Mouse (Mus musculus): ENCODE data around the gene Tbc1d22b. TPM values are rescaled to one million over a fixed set of nuclear protein-coding genes. Genes with fewer than 3 reads are reported as not detected.
A peak's percentile ranks its signal among the peaks of the same experiment; 100 is the strongest.
"Not testable (repeated sequence)": the region's sequence is repeated elsewhere in the genome, so short reads cannot be mapped to it uniquely, and the experiment has no call there.

The Tbc1d22b gene
- polyA plus RNA-seq, 1 experiment from 2014 or later, result 10.7 TPM

DNA sequence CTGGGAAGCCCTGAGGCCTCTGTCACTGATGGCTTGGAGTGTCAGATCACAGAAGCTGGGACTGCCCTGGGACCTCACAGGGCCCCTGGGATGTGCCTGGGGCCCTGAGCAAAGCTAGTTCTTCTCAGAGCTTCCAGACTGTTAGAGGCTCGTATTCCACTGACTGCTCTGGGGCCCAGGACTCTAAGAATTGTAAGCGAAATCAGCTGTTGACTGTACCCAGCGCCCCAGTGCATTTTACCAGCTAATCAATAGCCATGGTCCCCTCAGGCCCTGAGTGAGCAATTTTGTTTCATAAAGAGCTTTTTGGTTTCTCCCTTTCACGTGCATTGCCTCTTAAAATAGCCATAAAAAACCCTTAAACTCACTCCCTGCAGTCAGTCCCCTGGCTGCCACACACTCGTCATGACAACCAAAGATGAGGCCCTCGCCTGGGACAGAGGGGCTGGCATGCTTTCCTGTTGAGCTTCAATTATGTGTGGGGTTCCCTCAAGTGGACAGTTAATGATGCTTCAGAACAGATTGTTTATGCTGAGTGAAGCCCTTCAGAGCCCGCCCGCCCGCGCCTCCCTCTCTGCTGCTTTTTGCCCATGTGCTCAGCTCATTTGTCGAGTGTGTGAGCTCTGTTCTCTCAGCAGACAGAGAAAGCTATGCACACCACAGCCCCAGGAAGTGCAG is 39.8 kb downstream of the Tbc1d22b start:
- DNase-seq (ENCODE audit: low spot score), result no peak

DNA sequence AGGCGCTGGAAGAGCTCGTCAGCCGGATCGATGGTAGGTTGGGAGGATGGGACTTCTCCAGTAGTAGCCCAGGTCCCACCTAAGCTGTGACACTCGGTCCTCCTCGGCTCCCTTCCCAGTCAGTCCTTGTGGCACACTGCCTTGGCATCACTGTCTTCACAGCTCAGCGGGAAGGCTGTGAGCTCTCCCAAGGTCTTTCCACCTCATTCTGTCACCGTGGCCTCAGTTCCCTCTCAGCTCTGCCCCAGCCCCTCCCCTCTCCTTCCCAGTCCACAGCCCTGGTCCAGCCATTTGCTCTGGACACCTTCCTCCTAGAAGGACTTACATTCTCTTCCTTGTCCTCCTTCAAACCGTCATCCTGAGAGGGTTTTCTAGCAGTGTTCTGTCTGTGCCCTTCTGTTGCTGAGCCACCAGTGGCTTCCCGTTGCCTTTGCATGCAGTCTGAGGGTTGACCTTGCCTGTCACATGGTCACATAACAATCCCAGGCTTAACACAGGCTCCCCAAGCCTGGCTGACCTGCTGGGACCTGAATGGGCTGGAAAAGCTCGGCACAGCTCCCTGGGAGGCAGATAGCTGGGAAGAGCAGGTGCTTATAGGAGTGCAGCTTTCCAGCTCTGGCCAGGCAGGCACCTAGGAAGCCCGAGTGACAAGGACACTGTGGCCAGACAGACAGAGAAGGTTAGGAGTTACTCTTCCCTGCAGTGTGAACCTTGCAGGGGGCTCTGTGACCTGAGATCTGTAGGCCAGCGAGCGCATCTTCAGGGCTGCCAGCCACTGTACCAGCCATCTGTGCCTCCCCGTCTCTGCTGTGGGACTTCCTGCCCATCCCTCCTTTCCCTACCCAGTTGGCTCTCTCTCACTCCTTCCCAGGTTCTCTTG is 46.5 kb downstream of the Tbc1d22b start:
- no peak for DNase-seq (ENCODE audit: low spot score)

DNA sequence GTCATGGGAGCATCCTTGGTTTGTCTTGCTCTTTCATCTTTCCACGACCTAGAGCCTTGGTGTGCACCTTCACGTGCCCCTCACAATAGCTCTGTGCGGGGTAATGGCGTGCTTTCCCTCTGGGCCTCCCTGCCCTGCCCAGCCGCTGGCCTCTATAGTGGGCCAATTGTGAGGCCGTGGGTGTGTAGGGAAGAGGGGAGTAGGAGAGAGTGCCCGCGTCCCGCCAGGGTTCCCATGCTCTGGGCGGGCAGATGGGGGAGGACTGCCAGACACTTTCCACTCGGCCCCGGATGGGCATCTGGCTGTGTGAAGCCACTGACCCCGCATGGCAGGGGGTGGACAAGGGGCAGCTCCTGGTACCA is 47.2 kb downstream of the Tbc1d22b start:
- no peak for DNase-seq (ENCODE audit: low spot score)

DNA sequence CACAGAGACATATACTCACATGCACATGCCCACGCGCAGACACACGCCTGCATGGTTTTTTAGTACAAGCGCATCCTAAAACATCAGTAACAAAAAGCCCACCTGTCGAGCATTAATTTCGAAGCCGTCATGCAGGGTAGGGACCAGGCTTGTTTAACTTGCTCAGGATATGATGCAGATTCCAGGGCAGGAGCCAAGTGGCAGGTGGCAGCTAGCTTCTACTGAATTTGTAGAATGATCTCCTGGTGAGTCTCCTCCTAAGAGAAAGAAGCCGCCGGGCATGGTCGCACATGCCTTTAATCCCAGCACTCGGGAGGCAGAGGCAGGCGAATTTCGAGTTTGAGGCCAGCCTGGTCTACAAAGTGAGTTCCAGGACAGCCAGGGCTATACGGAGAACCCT is 49.5 kb downstream of the Tbc1d22b start:
- DNase-seq (ENCODE audit: low spot score), result no peak

DNA sequence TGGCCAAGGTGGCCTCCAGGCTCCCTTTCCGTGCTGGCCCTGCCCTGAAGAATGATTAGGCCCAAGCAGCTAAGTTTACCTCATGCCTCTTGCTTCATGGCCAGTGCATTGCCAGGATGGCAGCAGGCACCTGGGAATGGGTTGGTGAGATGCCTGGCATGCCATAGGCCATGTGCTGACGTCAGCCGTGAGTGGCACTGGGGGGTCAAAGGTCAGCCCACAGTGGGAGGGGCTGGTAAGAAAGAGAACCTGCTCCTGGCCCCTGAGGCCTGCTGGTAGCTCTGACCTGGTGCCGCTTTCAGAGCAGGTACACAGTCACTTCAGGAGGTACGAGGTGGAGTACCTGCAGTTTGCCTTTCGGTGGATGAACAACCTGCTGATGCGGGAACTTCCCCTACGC is 50.0 kb downstream of the Tbc1d22b start:
- no peak for DNase-seq (ENCODE audit: low spot score)

DNA sequence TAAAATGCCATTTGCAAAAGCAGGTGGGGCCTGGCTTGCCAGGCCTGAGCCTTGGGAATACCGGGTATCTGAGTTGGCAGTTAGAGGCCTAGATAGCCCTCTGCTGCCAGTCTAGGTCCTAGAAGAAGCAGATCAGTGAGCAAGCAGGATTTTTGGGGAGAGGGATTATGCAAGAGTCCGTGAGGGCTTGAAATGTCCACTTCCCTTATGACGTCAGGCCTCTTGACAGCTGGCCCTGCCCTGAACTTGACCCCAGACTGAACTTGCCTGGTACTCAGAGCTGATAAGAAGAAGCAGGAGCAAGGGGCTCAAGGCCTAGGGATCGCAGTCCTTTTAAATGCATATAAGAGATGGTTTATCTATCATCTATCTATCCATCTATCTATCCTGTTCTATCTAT is 51.8 kb downstream of the Tbc1d22b start:
- no peak for DNase-seq (ENCODE audit: low spot score)

DNA sequence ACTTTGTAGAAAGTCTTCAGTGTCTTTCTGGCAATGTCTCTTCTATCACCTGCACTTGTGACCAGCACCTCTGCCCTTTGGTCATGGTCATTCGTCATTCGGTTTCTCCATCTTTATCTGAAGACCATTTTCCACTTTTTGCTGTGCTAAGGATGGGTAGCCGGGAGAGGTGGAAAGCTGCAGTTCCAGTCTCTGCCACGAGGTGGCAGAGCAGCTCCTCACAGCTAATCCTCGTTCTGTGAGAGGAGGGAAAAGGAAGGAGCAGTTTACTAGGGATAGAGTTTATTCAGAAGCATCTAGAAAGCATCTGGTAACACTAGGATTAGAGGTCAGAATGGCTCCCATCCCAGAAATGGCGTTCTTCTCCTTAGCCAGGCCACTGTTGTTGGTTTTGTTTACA is 53.7 kb downstream of the Tbc1d22b start:
- peak; percentile 58 for DNase-seq (ENCODE audit: low spot score)

DNA sequence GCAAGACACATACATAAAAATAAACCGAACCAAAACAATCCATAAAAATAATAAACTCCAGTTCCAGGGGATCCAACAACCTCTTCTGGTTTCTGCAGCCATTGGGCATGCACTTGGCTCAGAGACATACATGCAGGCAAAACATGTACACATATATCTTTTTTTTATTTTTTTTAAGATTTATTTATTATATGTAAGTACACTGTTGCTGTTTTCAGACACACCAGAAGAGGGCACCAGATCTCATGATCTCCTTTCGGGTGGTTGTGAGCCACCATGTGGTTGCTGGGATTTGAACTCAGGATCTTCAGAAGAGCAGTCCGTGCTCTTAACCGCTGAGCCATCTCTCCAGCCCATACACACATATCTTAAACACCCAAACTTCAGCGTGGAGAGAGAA is 63.9 kb downstream of the Tbc1d22b start:
- DNase-seq (ENCODE audit: low spot score), result not testable (repeated sequence)

DNA sequence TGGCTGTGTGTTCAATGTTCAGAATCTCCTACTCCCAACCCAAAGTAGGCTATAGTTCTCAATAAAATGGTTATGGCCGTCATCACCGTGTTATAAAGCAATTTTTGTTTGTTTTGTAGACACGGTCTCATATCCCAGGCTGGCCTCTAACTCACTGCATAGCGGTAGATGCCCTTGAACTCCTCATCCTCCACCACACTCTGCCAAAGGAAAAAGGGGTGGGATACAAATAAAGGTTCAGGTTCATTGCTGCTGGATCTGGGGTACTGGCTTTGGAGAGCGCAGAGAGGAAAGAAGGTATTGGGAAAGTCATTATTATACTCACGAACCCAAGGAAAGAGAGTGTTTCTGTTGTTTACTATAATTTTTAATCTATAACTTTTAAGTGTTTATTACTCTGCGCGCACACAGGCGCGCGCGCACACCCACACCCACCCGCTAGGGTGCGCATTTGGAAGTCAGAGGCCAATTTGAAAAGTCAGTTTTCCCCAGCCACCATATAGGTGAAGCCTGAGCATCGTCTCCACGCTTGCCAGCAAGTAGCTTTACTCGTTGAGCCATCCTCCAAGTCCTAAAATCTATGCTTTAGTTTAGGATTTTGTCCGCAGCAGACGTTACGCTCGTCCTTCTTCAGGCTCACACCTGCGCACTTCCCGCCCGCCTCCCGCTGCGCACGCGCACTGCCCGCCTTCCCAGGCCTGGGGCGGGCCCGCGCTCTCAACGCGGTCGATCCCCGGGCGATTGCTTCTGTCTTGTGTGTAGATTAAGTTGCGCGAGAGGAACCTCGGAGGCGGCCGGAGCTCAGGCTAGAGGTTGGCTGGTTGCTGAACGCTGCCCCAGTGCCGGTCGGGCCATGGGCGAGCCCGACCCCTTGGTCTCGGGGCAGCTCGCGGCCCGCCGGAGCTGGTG is 64.8 kb downstream of the Tbc1d22b start, which contains the start of the genes Rnf8 and Gm28043:
Gene Rnf8 (plus strand): TSS at position 676 of the 909 bp plus-strand sequence.
Gene Gm28043 (plus strand): TSS at position 762 of the 909 bp plus-strand sequence.
- DNase-seq (ENCODE audit: low spot score), result peak; percentile 97

DNA sequence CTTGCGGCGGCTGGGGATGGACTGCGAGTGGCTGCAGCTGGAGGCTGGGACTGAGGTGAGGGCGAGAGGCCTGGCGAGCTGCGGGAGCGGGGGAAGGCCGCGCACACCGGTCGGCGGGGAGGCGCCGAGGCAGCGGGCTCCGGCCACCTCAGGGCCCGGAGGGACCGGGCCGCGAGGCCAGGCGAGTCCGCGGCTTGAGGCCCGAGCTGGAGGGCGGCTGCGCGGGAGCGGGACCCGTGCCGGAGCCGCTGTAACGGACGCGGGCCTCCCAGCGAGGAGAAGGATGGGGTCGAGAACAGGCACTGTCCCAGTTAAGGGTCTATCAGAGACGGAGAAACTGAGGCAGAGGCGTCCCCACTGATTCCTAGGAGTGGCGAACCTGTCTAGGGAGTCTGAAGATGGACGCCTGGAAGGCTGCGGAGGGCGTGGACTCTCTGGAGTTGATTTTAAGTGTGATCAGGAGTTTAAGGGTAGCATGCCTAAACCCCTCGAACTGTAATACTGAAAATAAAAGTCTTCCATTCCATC is 65.5 kb downstream of the Tbc1d22b start:
- no peak for DNase-seq (ENCODE audit: low spot score)

DNA sequence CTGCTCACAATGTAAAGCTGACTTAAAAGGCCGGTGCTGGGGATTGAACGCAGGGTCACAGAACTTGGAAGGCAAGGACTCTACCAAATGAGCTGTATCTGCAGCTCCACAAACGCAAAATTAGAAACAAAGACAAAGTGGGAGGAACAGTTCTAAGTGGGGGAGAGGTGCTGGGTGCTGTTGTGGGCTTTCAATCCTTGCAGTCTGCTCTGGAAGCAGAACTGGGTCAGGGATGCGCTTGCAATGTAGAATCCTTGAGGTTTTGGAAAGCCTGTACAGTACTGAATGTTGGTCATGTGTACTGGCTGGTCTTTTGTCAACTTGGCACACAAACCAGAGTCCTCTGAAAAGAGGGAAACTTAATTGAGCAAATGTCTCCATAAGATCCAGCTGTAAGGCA is 66.0 kb downstream of the Tbc1d22b start:
- DNase-seq (ENCODE audit: low spot score), result no peak

DNA sequence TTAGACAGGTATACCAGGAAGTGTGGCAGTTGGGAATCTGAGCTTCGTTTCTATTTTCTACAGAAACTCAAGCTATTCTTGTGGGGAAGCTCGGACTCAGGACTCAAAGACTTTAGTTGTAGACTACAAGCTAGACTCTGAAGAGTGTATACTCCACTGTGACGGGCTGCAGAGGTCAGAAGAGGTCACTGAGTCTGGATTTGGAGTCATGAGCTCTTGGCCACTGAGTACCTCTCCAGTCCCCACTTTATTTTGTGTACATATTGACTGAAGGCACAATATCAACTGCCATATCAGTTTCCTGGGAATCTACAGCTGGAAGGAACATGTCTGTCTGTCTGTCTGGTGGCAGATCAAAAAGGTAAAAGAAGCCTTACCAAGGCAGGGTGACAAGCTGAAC is 69.6 kb downstream of the Tbc1d22b start:
- DNase-seq (ENCODE audit: low spot score), result no peak

DNA sequence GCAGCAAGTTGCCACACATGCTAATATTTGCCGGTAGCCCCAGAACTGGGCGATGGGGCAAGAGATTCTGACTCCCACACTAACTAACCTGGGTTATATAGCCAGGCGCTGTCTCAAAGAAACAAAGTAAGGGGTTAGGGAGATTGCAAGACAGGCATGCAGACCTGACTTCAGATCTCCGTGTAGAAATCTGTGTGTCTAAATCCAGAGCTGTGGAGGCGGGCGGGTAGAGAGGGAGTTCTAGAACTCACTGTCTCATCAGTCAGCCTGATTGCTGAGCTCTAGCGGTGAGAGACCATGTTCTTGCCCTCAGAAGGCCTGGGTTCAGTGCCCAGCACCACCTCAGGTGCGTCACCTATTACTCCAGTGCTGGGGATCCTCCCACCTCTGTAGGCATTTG is 73.9 kb downstream of the Tbc1d22b start:
- no peak for DNase-seq (ENCODE audit: low spot score)

DNA sequence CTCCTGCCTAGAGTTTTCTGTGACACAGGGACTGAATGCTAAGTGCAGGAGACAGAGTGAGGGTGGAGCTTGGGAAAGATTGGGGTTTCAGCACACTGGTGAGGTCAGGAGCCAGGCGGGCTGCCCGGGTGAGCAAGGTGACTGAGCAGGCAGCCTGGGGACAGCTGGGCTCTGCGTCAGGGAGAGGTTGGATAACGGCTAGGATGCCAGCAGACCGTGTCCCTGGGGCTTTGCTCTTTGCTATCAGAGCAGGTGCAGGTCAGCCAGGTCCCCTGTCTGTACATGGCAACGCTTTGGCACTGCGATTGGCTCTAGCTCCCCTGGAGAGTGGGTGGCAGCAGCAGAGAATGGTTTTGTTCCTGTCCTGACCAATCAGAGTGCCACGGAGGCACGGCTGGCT is 77.7 kb downstream of the Tbc1d22b start:
- DNase-seq (ENCODE audit: low spot score), result no peak

DNA sequence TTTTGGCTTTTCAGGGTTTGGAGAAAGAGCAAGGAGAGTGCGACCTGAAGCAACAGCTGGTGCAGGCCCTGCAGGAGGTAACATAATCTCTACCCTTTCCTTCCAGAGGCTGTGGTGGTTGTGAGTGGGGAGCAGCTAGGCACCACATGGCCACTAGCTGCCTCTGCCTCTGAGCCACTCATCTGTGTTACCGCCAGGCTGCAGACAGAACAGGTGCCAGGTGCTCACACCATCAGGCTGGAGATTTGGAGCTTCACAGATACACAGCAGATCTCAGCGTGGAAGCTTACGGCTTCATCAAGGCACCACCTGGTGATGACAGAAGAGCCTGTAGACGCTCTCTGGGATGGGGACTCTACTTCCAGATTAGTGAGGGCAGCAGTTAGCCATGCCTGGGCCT is 79.4 kb downstream of the Tbc1d22b start:
- no peak for DNase-seq (ENCODE audit: low spot score)

DNA sequence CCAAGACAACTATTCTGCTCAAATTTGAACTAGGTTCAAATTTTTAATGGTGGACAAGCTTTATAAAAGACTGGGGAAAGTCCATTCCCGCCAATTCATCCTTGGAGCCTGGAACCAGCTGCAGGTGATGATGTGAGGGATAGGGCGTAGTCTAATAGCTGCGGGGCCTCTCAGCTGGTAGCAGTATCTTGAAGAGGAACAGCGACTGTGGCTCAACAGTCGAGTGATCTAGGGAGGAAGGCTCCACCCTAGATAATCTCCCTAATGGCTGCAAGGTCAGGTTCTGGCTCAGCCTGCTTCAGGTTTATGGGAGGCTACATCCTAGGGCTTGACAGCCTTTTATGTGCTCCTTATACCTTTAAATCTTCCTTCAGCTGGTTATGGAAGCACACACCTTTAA is 80.0 kb downstream of the Tbc1d22b start:
- no peak for DNase-seq (ENCODE audit: low spot score)

DNA sequence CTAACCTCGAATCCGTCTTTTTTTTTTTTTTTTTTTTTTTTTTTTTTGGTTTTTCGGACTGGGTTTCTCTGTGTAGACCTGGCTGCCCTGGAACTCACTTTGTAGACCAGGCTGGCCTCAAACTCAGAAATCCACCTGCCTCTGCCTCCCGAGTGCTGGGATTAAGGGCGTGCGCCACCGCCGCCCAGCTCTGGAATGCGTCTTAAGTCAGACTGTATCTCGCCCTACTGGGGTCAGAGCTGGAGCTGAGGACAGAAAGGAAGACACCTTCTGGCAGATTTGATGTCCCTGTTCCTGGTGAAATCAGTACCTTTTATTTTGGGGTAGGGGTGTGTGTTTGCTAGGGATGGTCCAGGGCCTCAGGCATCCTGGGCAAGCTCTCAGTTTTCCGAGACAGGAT is 82.7 kb downstream of the Tbc1d22b start:
- DNase-seq (ENCODE audit: low spot score), result no peak

DNA sequence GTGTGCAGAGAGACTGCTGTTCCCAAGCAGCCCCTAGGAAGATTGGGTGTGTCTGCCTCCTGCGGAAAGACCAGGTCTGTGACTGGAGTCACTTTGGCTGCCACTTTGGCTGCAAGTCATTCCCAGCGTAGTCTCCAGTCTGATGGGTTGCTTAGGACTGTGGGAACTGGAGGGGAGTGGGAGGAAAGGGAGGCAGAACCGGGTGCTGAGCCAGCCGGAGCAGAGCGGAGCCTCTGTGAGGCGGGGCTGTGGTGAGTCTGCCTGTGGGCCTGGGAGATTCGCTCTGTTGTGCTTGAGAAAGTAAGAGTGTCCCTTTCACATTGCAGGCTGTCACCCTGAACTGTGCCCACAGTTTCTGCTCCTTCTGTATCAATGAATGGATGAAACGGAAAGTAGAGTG is 85.9 kb downstream of the Tbc1d22b start:
- DNase-seq (ENCODE audit: low spot score), result no peak

DNA sequence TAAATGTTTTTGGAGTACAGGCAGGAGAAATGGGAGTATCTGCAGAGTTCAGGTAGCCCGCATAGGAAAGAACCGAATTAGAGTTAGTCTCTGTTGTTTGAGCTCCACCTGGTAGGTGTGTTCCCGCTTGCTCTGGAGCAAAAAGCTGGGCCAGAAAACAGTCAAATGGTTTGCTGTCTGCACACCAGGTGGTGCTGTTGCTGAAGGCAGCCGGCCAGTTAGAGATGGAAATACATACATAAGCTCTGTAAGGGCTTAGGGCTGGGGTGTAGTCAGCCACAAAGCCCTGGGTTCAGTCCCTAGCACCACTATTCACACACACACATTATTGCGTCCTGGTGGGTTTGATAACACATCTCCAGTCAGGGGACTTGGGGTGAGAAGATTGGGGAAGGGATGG is 86.5 kb downstream of the Tbc1d22b start:
- DNase-seq (ENCODE audit: low spot score), result peak; percentile 29

DNA sequence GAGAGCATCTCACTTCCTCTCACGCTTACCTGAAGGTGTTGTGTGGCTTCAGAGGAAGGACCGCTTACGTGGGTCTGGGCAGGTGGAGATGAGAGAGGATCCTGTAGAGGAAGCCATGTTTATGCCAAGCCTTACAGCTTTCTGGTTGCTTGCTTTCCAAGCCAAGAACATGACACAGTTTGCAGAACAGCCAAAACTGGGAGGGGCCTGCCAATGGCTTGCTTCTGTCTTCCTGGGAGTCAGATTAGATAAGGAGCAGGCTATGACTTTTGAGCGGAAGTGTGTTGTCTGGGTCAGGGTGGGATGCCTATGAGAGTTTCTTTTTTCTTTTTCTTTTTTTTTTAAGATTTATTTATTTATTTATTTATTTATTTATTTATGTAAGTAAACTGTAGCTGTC is 87.8 kb downstream of the Tbc1d22b start:
- no peak for DNase-seq (ENCODE audit: low spot score)

DNA sequence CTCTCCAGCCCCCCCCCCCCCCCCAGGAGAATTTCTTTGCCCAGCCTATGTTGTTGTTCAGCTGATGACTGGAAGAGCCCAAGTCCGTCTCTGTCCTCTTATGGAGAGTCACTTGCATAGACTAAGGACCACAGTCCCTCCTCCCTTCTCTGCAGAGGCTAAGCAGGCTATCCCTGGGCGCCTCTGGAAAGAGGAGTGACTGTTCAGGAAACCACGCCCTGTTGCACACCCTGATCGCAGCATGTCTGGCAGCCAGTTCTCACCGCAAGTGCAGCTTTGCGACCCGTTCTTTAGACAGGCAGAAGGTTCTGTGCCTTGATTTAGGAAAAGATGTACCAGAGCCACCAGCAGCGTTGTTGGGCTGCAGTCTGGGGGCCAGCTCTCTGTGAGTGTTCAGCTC is 88.3 kb downstream of the Tbc1d22b start:
- no peak for DNase-seq (ENCODE audit: low spot score)

Measured in thymus, postnatal 0 days (tissue).